Comparison of ENCODE assay signal across 8 mouse cellular contexts in genomic region chr8:70353194-70353817, GRCm38 (mm10). TPM values are rescaled to one million over a fixed set of nuclear protein-coding genes. Genes with fewer than 3 reads are reported as not detected.
DNase-seq lines count a peak whose midpoint lies in the region; ATAC-seq lines count a peak whose summit lies in the region.

Gene Upf1 (minus strand): TSS chr8:70353278.

- under 1% methylated on average over 63 of the region's 69 CpGs for WGBS in heart, embryonic 13.5 days
- WGBS in liver, embryonic 12.5 days (ENCODE audit: insufficient replicate concordance): under 1% methylated on average over 57 of the region's 69 CpGs
- under 1% methylated on average over 66 of the region's 69 CpGs for WGBS in stomach, embryonic 15.5 days

- peak; percentile 89 for ATAC-seq in heart, embryonic 13.5 days (ENCODE audit: extremely low read depth, insufficient number of reproducible peaks, low FRiP score, low TSS enrichment)
- peak; percentile 83 for ATAC-seq in liver, embryonic 12.5 days
- peak; percentile 89 for ATAC-seq in stomach, embryonic 15.5 days (ENCODE audit: insufficient read depth, low FRiP score, low read depth)

- H3K4me2 ChIP-seq in heart, embryonic 13.5 days: peak within 1 kb of the TSS; percentile 100
- H3K4me2 ChIP-seq in liver, embryonic 12.5 days: peak within 1 kb of the TSS; percentile 96
- peak within 1 kb of the TSS; percentile 93 for H3K4me2 ChIP-seq in stomach, embryonic 15.5 days

- peaks cover 15% of the 10 kb centered on the region for H3K36me3 ChIP-seq in heart, embryonic 13.5 days
- peaks cover 31% of the 10 kb centered on the region for H3K36me3 ChIP-seq in liver, embryonic 12.5 days
- H3K36me3 ChIP-seq in stomach, embryonic 15.5 days: 0 out of 2 replicates have a peak, but pooled peaks cover 4% of the 10 kb centered on the region

- H3K4me1 ChIP-seq in brown adipose tissue, adult 24 weeks (ENCODE audit: control insufficient read depth, insufficient read depth, insufficient read length, low read length): peaks cover 27% of the 10 kb centered on the region
- peaks cover 55% of the 10 kb centered on the region for H3K4me1 ChIP-seq in heart, embryonic 13.5 days
- H3K4me1 ChIP-seq in liver, embryonic 12.5 days: peaks cover 84% of the 10 kb centered on the region
- H3K4me1 ChIP-seq in stomach, embryonic 15.5 days: peaks cover 39% of the 10 kb centered on the region

- no peaks in the 10 kb centered on the region for H3K9me3 ChIP-seq in heart, embryonic 13.5 days
- no peaks in the 10 kb centered on the region for H3K9me3 ChIP-seq in liver, embryonic 12.5 days (replicated peaks)
- no peaks in the 10 kb centered on the region for H3K9me3 ChIP-seq in stomach, embryonic 15.5 days

- peak within 1 kb of the TSS; percentile 67 for H3K27ac ChIP-seq in brown adipose tissue, adult 24 weeks (replicated peaks; ENCODE audit: low read depth, low read length)
- H3K27ac ChIP-seq in heart, embryonic 13.5 days (replicated peaks): peak within 1 kb of the TSS; percentile 86
- H3K27ac ChIP-seq in liver, embryonic 12.5 days: peak within 1 kb of the TSS; percentile 96
- peak within 1 kb of the TSS; percentile 90 for H3K27ac ChIP-seq in stomach, embryonic 15.5 days

- H3K4me3 ChIP-seq in brown adipose tissue, adult 24 weeks (ENCODE audit: insufficient read depth, low read depth, low read length): peak within 1 kb of the TSS; percentile 99
- H3K4me3 ChIP-seq in heart, embryonic 13.5 days: peak within 1 kb of the TSS; percentile 98
- peak within 1 kb of the TSS; percentile 95 for H3K4me3 ChIP-seq in liver, embryonic 12.5 days
- H3K4me3 ChIP-seq in stomach, embryonic 15.5 days (replicated peaks): peak within 1 kb of the TSS; percentile 89

- H3K9ac ChIP-seq in heart, embryonic 13.5 days: peak within 1 kb of the TSS; percentile 97
- peak within 1 kb of the TSS; percentile 98 for H3K9ac ChIP-seq in liver, embryonic 12.5 days
- peak within 1 kb of the TSS; percentile 99 for H3K9ac ChIP-seq in stomach, embryonic 15.5 days

- peak; percentile 100 for DNase-seq in CD4-positive, CD25-positive, alpha-beta regulatory T cell, adult 2 months (ENCODE audit: low read depth, low spot score)
- peak; percentile 16 for DNase-seq in fat pad, adult 2 months (ENCODE audit: extremely low read depth, low read depth, low spot score)
- peak; percentile 100 for DNase-seq in kidney, postnatal 10 days
- peak; percentile 97 to 99 for DNase-seq in natural killer cell, adult 2 months (ENCODE audit: low spot score in 2 of 2)

- H3K27me3 ChIP-seq in heart, embryonic 13.5 days (replicated peaks): no peaks in the 10 kb centered on the region
- no peaks in the 10 kb centered on the region for H3K27me3 ChIP-seq in liver, embryonic 12.5 days (replicated peaks)
- H3K27me3 ChIP-seq in stomach, embryonic 15.5 days (replicated peaks): no peaks in the 10 kb centered on the region

RNA-seq across cellular contexts. Expression of gene Upf1, which starts in this region (rescaled TPM):
- polyA plus RNA-seq in brown adipose tissue, adult 24 weeks (2012; ENCODE audit: insufficient read depth, insufficient read length, missing spikeins): 11.7 and 20.8 TPM in 2 replicates
- 11.3 and 12.2 TPM in 2 replicates for polyA plus RNA-seq in heart, embryonic 13.5 days (2015; fragmentation: Nextera tagmentation; extraction: Ambion mirVana)
- 30.4 and 30.5 TPM in 2 replicates for polyA plus RNA-seq in liver, embryonic 12.5 days (2016; fragmentation: Nextera tagmentation; extraction: Ambion mirVana)
- polyA plus RNA-seq in stomach, embryonic 15.5 days (2015; fragmentation: Nextera tagmentation; extraction: Ambion mirVana): 16.1 and 17.5 TPM in 2 replicates

Comparison
In these comparisons a context has a peak if more than half of its experiments do, and no peak if none do; other contexts are left out.
1. Peak in every context shown above with its lines: DNase-seq, ATAC-seq, H3K4me3 ChIP-seq and H3K27ac ChIP-seq.
2. DNase-seq: peak in every context shown above with its lines; median percentile 100 in CD4-positive, CD25-positive, alpha-beta regulatory T cell, adult 2 months; 100 in kidney, postnatal 10 days; 98 in natural killer cell, adult 2 months; 16 in fat pad, adult 2 months.